Mouse (Mus musculus) skeletal muscle tissue, adult 2 months (tissue): ENCODE measurements at regions not wholly inside any gene's neighbourhood (a gene's known extent, or its start where the extent isn't known, plus 50 kb on each side); places are given as distances from the start of the nearest gene placed in this dataset.

Source experiments
- DNase-seq: peaks from one replicate; pipeline ENCODE4 v3.0.0-alpha.2; 2012; ENCODE audit warnings: low read depth, low spot score

GRCm38 (mm10) chr10:8667244-8667643, 148.6 kb upstream of the Ust start:
- DNase-seq: no peak

GRCm38 (mm10) chr10:8658934-8659294, 140.3 kb upstream of the Ust start:
- no peak for DNase-seq

GRCm38 (mm10) chr10:8658024-8658933, 139.7 kb upstream of the Ust start:
- DNase-seq: peak; percentile 78

GRCm38 (mm10) chr10:8657176-8658023, 138.8 kb upstream of the Ust start:
- DNase-seq: peak; percentile 27

DNA sequence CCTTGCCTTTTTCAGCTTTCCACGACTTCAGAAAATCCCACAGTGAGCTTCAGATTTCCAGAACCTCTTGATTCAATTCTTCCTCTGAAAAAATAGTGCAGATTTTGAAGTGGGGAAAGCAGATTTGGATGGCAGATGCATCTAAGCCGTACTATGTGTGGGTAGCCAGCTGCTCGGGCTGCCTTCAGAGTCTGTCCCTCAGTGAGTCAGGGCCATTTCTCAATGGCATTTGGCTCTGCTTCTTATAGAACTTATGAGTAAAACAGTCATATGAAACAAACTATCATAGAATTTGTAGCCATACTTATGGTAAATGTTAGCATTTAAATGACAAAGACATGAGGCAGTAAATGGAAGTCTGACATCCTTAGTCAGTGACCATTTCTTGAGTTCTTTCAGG, 135.0 kb upstream of the Ust start:
- no peak for DNase-seq

- DNase-seq: no peak
These were observed 123.6 kb upstream of the Ust start for GRCm38 (mm10) chr10:8642266-8642665.

- DNase-seq: no peak
These were observed 105.7 kb upstream of the Ust start for GRCm38 (mm10) chr10:8624229-8624911.

GRCm38 (mm10) chr10:8618676-8619075, 100.1 kb upstream of the Ust start:
- peak; percentile 6 for DNase-seq

DNA sequence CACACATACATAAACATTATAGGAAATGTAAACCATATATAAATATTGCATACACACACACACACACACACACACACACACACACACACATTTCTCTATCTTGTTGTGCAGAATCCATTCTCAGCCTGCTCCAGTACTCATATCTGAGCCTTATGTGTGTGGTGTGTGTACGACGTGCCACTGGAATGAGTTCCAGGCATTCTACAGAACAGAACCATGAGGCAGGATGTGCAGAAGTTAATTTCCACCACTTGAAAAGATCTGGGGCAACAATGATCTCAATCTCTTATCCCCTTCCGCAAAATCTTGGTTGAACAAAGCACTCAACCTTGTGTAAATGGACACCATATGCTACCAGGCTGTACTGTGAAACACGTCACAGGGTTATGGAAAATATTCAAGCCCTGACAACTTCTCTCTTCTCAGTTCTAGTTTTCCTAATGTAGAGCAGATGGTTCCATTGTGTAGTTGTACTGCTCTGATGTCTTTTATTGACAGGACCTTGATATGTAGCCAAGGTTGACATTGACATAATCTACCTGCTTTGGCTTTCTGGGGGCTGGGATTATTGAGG, 96.9 kb upstream of the Ust start:
- no peak for DNase-seq

DNA sequence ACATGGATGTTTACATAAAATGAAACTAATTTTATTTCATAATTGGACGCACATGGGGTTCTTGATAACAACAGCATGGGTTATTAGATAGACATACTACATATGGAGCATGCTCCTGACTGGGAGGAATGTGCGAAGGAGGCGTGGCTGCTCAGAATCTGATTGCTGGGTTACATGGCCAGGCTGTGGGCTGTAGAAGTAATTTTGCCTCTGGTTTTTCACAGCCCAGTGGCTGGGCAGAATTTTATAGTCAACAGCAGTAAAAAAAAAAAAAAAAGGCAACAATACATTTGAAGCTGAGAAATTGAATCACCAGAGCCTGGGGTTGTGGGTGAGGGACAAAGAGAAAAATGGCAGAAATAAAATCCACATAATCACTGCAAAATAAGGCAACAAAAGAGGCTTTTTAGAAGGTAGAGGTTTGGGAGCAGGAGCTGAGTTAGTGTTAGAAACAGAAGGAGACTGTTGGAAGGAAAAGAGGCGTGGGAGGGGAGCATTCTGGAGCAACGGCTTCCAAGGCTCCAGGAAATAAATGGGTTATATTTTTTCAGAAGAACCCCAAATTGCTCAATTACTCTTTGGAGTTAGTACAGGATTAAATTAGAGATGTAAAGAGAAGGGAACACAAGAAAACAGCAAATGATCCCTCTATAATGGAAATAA, 71.4 kb upstream of the Ust start:
- DNase-seq: no peak

- no peak for DNase-seq
These were observed 70.5 kb upstream of the Ust start for GRCm38 (mm10) chr10:8589106-8589505.

- no peak for DNase-seq
These were observed 65.8 kb upstream of the Ust start for GRCm38 (mm10) chr10:8584389-8584908.

DNA sequence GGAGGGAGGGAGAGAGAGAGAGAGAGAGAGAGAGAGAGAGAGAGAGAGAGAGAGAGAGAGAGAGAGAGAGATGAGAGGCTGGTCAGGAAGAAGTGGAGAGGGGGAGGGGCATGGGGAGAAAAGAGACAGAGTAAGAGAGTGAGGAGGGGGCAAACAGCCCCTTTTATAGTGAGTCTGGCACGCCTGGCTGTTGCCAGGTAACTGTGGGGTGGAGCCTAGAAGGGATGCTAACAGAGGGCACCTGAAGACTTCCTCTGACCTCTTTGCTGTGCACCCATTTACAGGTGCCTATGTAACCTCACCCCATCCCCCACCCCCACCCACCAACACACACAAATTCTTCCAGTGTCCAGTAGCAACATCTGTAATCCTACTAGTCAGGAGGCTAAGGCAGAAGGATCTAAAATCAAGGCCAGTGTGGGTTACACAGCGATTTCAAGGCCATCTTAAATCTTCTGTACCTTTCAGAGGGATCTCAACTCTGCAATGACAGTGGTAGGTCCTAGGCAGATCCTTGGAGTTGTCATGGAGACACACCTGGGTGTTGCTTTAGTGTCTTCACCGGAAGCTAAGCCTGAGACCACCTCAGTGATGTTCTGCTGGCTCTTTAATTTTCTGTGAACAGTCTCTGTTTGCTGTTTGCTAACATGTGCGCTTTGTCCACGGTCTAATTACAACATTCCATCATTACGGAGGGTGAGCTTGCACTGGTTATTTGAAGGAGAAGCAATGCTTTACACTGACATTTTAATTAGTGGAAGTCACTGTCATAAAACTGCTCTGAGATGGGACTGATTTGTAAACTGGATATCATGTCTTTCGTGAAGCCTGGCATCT, 65.1 kb upstream of the Ust start:
- DNase-seq: no peak

- no peak for DNase-seq
These were observed 61.7 kb upstream of the Ust start for GRCm38 (mm10) chr10:8580298-8580697.

GRCm38 (mm10) chr10:8577642-8578356, 59.2 kb upstream of the Ust start:
- DNase-seq: no peak
